ENCODE assay signal across 19 mouse cellular contexts in genomic region chr10:119495317-119495716, GRCm38 (mm10). TPM values are rescaled to one million over a fixed set of nuclear protein-coding genes. Genes with fewer than 3 reads are reported as not detected.
"Had no signal": no experiment of that assay in that cellular context is flagged by ENCODE, and none has a peak within 500 bp of the region (broad histone marks: within the 10 kb centered on the region; RNA-seq: fewer than 3 reads in every experiment).

No protein-coding gene starts in this region.

- H3K4me2 ChIP-seq: liver, embryonic 12.5 days; midbrain, embryonic 13.5 days; midbrain, embryonic 15.5 days; neural tube, embryonic 13.5 days; neural tube, embryonic 15.5 days had no signal

- H3K9ac ChIP-seq: liver, embryonic 12.5 days; liver, embryonic 14.5 days; midbrain, embryonic 13.5 days; midbrain, embryonic 15.5 days; neural tube, embryonic 13.5 days; neural tube, embryonic 15.5 days had no signal

- H3K4me1 ChIP-seq: liver, embryonic 12.5 days; midbrain, embryonic 10.5 days; midbrain, embryonic 13.5 days; midbrain, embryonic 15.5 days had no signal

- H3K27ac ChIP-seq: liver, embryonic 12.5 days; liver, embryonic 14.5 days; midbrain, embryonic 10.5 days; midbrain, embryonic 13.5 days; midbrain, embryonic 15.5 days; neural tube, embryonic 15.5 days had no signal

- ATAC-seq: liver, embryonic 12.5 days; midbrain, embryonic 13.5 days; midbrain, embryonic 15.5 days had no signal

- DNase-seq: lung, adult 18-20 months; retina, postnatal 1 day; right cerebral cortex, adult 18-20 months; right cerebral cortex, postnatal 25 days; right cerebral cortex, postnatal 4 days; spleen, adult 18-20 months; thymus, adult 18-20 months; thymus, postnatal 14 days; thymus, postnatal 36 days had no signal

- H3K9me3 ChIP-seq: midbrain, embryonic 13.5 days; midbrain, embryonic 15.5 days; neural tube, embryonic 15.5 days had no signal

- H3K4me3 ChIP-seq: liver, embryonic 12.5 days; midbrain, embryonic 10.5 days; midbrain, embryonic 13.5 days; midbrain, embryonic 15.5 days; myocyte; neural tube, embryonic 13.5 days; neural tube, embryonic 15.5 days had no signal

- H3K36me3 ChIP-seq: liver, embryonic 12.5 days; midbrain, embryonic 15.5 days; neural tube, embryonic 13.5 days; neural tube, embryonic 15.5 days had no signal

- H3K27me3 ChIP-seq: liver, embryonic 12.5 days; midbrain, embryonic 13.5 days; midbrain, embryonic 15.5 days; neural tube, embryonic 13.5 days; neural tube, embryonic 15.5 days had no signal

RNA-seq across cellular contexts. Expression of gene Grip1, which starts 41.7 kb away (rescaled TPM):
- total RNA-seq: megakaryocyte, adult 5-6 weeks; megakaryocyte-erythroid progenitor cell, adult 5-6 weeks had no signal
